Mouse (Mus musculus) heart, postnatal 0 days (tissue): ENCODE data around the gene Nkx2-5. TPM values are rescaled to one million over a fixed set of nuclear protein-coding genes. Genes with fewer than 3 reads are reported as not detected.

ENCODE experiments used
- ATAC-seq: fragments of 200-750 bp; cut with Nextera tagmentation; 2 replicates; pipeline ENCODE4 v1.8.0; 2017; ENCODE audit warnings: low read depth, moderate number of reproducible peaks, moderate library complexity; ENCODE audit not compliant: insufficient read depth
- DNase-seq: peaks from one replicate; pipeline ENCODE4 v3.0.0-alpha.2; 2016; ENCODE audit warnings: low spot score
- H3K27ac ChIP-seq: fragments of 300-500 bp; sonication (generic); 2 replicates; pipeline ENCODE4 v1.5.1; 2014; ENCODE audit warnings: low read depth, mild to moderate bottlenecking
- H3K27me3 ChIP-seq: fragments of 300-500 bp; sonication (generic); 2 replicates; pipeline ENCODE4 v1.6.1; 2014; ENCODE audit warnings: low read length, mixed read lengths; ENCODE audit not compliant: control insufficient read depth, insufficient read depth
- H3K36me3 ChIP-seq: fragments of 300-500 bp; sonication (generic); replicated peaks from 2 replicates; pipeline ENCODE4 v1.6.1; 2014; ENCODE audit warnings: low read length, mixed read lengths; ENCODE audit not compliant: control insufficient read depth, insufficient read depth
- H3K4me1 ChIP-seq: fragments of 300-500 bp; sonication (generic); 2 replicates; pipeline ENCODE4 v1.6.1; 2014; ENCODE audit warnings: antibody characterized with exemption; ENCODE audit not compliant: control insufficient read depth, insufficient read depth
- H3K4me2 ChIP-seq: fragments of 300-500 bp; sonication (generic); 2 replicates; pipeline ENCODE4 v1.6.1; 2014; ENCODE audit warnings: low read depth, mild to moderate bottlenecking, low read length, moderate library complexity
- H3K4me3 ChIP-seq: fragments of 300-500 bp; sonication (generic); 2 replicates; pipeline ENCODE4 v1.5.1; 2014; ENCODE audit warnings: low read depth, low read length
- H3K9ac ChIP-seq: fragments of 300-500 bp; sonication (generic); replicated peaks from 2 replicates; pipeline ENCODE4 v1.6.1; 2014; ENCODE audit warnings: low read depth, low read length, mixed read lengths
- H3K9me3 ChIP-seq: fragments of 300-500 bp; sonication (generic); replicated peaks from 2 replicates; pipeline ENCODE4 v1.6.1; 2016; ENCODE audit warnings: low read length; ENCODE audit not compliant: control insufficient read depth
- CTCF ChIP-seq: IDR thresholded peaks from 2 replicates; pipeline ENCODE4 v1.5.1; 2016; ENCODE audit warnings: antibody characterized with exemption, control low read depth, low read depth
- EP300 ChIP-seq: IDR thresholded peaks from 2 replicates; pipeline ENCODE4 v1.6.1; 2016; ENCODE audit warnings: antibody characterized with exemption, low read depth
- WGBS: fragments of 180-500 bp; shearing (Covaris S2); extraction: QIAGEN DNeasy Blood & Tissue Kit; methylation state at CpG from one replicate; pipeline ENCODE4 v1.1.7; 2014; 5-methylcytosine and 5-hydroxymethylcytosine counted together
- polyA plus RNA-seq: library from polyadenylated mRNA; unstranded; fragments of >200 nt; fragmentation: Nextera tagmentation; extraction: Ambion mirVana; gene quantifications from 2 replicates; pipeline ENCODE4 v1.2.1, GENCODE M21; 2015
- total RNA-seq: library from RNA; depleted of rRNA; stranded (reverse); fragments of >200 nt; gene quantifications from 2 replicates; pipeline ENCODE4 v1.2.3, GENCODE M21; 2014; ENCODE audit warnings: low replicate concordance

The Nkx2-5 gene
- total and polyA plus RNA-seq, 2 experiments from 2014 or later: 139 to 284 TPM

DNA sequence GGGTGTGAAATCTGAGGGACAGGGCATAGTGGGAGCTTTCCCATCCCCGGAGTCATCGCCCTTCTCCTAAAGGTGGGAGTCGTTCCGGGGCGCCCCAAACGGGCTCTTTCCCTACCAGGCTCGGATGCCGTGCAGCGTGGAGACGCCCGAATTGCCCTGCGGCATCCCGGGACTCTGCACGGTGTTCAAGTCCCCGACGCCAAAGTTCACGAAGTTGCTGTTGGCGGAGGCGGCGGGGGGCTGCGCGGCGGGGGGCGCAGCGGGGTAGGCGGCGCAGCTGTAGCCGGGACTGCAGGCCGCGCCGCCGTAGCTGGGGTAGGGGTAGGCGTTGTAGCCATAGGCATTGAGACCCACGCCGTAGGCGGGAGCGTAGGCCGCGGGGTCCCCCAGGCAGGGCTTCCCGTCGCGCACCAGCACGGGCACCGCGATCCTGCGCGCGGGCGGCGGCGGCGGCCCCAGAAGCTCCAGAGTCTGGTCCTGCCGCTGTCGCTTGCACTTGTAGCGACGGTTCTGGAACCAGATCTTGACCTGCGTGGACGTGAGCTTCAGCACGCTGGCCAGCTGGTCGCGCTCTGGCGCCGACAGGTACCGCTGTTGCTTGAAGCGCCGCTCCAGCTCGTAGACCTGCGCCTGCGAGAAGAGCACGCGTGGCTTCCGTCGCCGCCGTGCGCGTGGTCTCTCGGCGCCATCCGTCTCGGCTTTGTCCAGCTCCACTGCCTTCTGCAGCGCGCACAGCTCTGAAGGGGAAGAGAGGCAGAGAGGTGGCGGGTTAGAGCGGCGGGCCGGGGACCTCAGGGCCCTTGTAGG is 5.7 kb downstream of the Nkx2-5 start:
- TF ChIP-seq EP300 (no peak), CTCF (no peak)
- Histone ChIP-seq H3K4me2 (peak overlapping the region; percentile 74), H3K27me3 (peaks cover 66% of the 10 kb centered on the region), H3K9me3 (no peaks in the 10 kb centered on the region), H3K36me3 (peaks cover 26% of the 10 kb centered on the region; the same call in 1 of the 2 replicates), H3K4me1 (peaks cover 15% of the 10 kb centered on the region; the same call in 1 of the 2 replicates), H3K9ac (peak overlapping the region; percentile 98), H3K27ac (peak overlapping the region; percentile 94), H3K4me3 (peak overlapping the region; percentile 79)
- no peak for DNase-seq
- 2% methylated on average over 82 of the region's 87 CpGs for WGBS
- no peak for ATAC-seq

DNA sequence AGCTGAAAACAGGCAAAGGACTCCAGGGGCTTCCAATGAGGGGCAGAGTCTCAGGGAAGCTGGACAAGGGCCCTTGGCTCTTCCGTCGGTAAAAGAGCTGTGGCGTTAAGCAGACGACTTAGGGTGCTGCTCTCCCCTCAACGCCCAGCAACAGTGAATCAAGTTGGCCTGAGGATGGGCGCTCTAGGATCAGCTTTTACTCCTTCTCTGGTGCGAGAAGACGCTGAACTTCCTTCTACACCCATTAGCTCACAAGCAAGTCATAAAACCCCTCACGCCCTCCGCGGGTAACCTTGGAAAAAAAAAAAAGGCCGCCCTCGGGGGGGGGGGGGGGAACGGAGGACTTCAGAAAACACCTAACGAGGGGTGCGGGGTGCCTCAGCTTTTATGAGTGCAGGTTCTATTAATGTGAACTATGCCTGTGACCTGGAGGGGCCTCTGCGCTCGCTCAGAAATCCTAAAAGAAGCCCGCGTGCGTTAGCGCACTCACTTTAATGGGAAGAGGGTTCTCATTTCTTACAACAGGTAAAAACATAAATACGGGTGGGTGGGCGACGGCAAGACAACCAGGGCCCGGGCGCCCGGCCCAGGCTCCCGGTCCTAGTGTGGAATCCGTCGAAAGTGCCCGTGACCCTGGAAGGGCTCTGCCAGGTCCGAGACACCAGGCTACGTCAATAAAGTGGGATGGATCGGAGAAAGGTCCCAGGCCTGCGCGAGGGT is 6.5 kb downstream of the Nkx2-5 start:
- 4% methylated on average over 37 of the region's 37 CpGs for WGBS
- DNase-seq (no peak), ATAC-seq (no peak)
- TF ChIP-seq EP300 (no peak), CTCF (no peak)
- H3K4me1 ChIP-seq: peaks cover 15% of the 10 kb centered on the region; the same call in 1 of the 2 replicates
- H3K4me3 ChIP-seq: peak overlapping the region; percentile 79
- H3K4me2 ChIP-seq: peak overlapping the region; percentile 74
- H3K9ac ChIP-seq: peak overlapping the region; percentile 98
- peaks cover 33% of the 10 kb centered on the region; the same call in 1 of the 2 replicates for H3K36me3 ChIP-seq
- H3K27me3 ChIP-seq: peaks cover 66% of the 10 kb centered on the region
- peak overlapping the region; percentile 94 for H3K27ac ChIP-seq
- no peaks in the 10 kb centered on the region for H3K9me3 ChIP-seq

DNA sequence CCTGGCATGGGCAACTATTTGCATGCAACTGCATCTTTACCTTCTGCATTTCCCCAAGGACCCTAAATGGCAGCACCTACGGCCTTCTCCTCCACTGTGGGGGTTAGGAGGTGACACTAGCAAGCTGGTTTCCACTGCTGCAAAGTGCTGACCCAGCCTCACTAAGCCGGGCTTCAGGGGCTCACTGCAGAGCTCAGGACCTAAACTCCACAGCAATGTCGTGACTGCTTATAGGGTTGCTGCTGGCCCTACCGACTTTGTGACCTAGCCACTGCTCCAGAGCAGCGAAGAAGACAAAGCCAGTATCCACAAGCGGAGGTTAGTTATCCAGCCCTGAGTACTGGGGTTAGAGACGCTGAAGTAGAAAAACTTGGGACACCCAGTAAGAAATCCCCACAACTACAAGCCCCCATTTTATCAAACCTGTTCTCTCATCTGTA is 7.2 kb downstream of the Nkx2-5 start:
- peaks cover 8% of the 10 kb centered on the region; the same call in 1 of the 2 replicates for H3K4me1 ChIP-seq
- peak overlapping the region; percentile 79 for H3K4me3 ChIP-seq
- peak overlapping the region; percentile 94 for H3K27ac ChIP-seq
- DNase-seq (no peak), ATAC-seq (no peak)
- H3K27me3 ChIP-seq: peaks cover 60% of the 10 kb centered on the region
- H3K9me3 ChIP-seq: no peaks in the 10 kb centered on the region
- H3K9ac ChIP-seq: peak overlapping the region; percentile 98
- no peak for TF ChIP-seq EP300
- TF ChIP-seq CTCF: no peak
- peak overlapping the region; percentile 74 for H3K4me2 ChIP-seq
- 12% methylated on average over 7 of the region's 7 CpGs for WGBS
- H3K36me3 ChIP-seq: peaks cover 35% of the 10 kb centered on the region; the same call in 1 of the 2 replicates

DNA sequence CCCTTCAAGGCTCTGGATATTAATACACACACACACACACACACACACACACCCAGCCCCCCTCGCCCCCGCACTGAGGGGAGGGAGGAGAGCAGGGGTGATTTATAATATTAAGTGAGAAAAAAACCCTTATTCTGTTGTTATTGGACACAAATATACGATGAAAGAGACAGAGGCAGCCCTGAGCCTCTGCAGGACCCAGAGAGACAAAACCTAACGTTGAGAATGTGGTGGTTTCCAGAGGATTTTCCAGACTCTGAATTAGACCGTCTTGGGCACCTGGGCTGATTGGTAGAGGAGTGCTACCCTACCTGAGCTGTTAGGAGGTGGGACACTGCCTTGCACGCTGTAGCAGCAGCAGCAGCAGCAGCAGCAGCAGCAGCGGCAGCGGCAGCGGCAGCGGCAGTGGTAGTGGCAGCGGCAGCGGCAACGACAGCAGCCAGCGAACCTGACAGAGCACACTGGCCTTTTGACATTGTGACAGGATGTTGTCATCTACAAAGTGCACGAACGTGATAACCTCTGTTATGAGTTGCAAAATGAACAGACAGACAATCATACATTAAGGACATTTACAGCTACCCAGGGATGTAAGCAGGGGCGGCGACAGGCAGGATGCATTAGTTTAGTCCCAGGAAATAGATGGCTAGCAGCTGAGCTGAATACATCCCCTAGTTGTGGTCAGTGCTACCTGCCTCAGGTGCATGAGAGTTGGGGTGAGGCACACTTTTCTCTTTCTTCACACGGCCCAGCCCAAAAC is 7.8 kb downstream of the Nkx2-5 start:
- 7% methylated on average over 19 of the region's 19 CpGs for WGBS
- Histone ChIP-seq H3K27me3 (peaks cover 59% of the 10 kb centered on the region), H3K9ac (peak overlapping the region; percentile 98), H3K27ac (peak overlapping the region; percentile 94), H3K4me2 (peak overlapping the region; percentile 74), H3K36me3 (peaks cover 35% of the 10 kb centered on the region; the same call in 1 of the 2 replicates), H3K9me3 (no peaks in the 10 kb centered on the region), H3K4me1 (peaks cover 8% of the 10 kb centered on the region; the same call in 1 of the 2 replicates), H3K4me3 (peak overlapping the region; percentile 79)
- DNase-seq: no peak
- ATAC-seq: no peak
- TF ChIP-seq CTCF (no peak), EP300 (no peak)

DNA sequence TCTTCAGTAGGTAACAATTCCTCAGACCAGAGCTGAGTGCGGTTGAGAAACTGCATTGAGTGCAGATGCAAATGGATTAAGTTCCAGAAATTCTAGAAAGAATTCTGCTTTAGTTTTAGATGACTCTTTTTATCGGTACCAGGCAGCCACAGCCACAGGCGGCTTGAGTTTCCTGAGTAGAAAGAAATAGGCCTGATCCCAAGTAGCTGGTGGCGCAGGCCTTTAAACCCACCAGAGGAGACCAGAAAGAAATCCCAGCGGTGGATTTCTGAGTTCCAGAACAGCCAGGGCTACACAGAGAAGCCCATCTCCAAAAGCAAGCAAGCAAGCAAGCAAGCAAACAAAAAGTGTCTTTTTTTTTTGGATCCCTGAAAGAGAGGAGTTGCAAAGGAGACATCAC is 8.4 kb downstream of the Nkx2-5 start:
- peaks cover 56% of the 10 kb centered on the region for H3K27me3 ChIP-seq
- TF ChIP-seq CTCF: no peak
- TF ChIP-seq EP300: no peak
- H3K9me3 ChIP-seq: no peaks in the 10 kb centered on the region
- peak overlapping the region; percentile 79 for H3K4me3 ChIP-seq
- H3K36me3 ChIP-seq: peaks cover 35% of the 10 kb centered on the region; the same call in 1 of the 2 replicates
- peaks cover 8% of the 10 kb centered on the region; the same call in 1 of the 2 replicates for H3K4me1 ChIP-seq
- H3K9ac ChIP-seq: peak overlapping the region; percentile 98
- ATAC-seq: no peak
- DNase-seq: no peak
- H3K27ac ChIP-seq: peak overlapping the region; percentile 94
- WGBS: 31% methylated on average over 5 of the region's 5 CpGs
- H3K4me2 ChIP-seq: peak overlapping the region; percentile 74
